Mouse (Mus musculus) small intestine, adult 10 weeks (tissue): Measurements from ENCODE around the gene Retreg1. TPM values are rescaled to one million over a fixed set of nuclear protein-coding genes. Genes with fewer than 3 reads are reported as not detected.

Experiments
- polyA plus RNA-seq: library from polyadenylated mRNA; stranded (reverse); fragments of 350-450 nt; fragmentation: Illumina TruSeq; extraction: RNeasy Lipid Tissue Mini Kit (QIAGEN cat#74804); gene quantifications from one replicate; pipeline ENCODE4 v1.2.3, GENCODE M21; 2014; ENCODE audit warnings: low replicate concordance

Retreg1 gene
- polyA plus RNA-seq, result 157 TPM

DNA sequence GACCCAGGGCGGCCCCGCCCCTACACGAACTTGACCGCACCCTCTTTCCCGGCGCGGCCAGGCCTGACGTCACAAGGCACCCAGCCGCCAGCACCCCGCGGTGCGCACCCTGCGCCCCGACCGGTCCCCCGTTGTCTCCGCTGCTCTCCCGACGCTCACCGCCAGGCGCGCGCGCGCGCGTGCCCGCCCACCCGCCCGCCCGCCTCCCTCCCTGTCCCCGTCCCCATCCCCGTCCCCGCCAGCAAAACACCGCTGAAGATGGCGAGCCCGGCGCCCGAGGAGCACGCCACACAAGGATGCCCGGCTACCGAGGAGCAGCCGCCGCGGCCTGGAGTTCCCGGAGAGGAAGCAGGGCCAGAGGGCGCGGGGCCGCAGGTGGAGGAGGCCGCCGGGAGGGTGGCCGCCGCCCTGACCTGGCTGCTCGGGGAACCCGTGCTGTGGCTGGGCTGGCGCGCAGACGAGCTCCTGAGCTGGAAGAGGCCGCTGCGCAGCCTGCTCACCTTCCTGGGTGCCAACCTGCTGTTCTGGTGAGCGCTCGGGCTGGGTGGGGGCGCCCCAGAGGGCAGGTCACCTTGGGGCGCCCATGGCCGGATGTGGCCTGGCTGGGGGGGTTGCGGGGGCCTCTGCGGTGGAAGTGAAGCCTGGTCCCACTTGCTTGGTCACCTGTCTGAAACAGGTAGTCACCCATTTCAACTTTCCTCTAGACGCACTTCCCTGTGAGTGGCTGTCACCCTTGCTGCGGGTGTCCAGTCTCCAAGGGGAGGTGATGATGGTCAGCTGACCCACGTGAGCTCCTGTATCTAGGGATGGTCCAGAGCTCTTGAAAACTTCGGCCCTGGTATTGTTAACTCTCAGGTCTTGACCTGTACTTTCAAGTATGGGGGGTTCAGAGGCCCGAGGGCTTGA is at the start of gene Retreg1:
Gene Retreg1 (plus strand): TSS at position 95 of the 906 bp plus-strand sequence.

DNA sequence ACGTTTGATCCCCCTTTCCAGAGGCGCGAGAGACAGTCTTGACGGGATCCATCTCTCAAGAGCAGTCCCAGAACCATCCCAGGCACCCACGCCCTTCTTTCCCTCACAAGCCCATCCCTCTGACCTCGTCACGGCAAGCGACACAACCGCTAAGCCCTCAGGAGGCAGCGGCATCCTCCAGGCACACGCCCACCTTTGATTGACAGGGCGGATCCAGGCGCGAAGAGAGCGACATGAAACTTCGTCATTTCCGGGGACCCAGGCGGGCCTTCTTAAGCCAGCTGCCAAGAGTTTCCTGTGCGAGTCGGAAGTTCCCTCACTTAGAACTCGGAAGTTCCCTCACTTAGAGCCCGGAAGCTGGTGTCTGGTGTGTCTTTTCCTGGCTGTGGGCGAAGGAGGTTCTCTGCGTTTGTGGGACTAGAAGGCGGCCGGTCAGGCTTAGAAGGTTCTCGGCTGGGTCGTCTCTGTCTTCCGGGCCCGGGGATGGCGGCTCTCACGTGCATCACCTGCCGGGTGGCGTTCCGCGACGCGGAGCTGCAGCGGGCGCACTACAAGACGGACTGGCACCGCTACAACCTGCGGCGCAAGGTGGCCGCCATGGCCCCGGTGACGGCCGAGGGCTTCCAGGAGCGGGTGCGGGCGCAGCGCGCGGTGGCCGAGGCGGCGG is 141.2 kb downstream of the Retreg1 start, which contains the start of gene Zfp622:
Gene Zfp622 (plus strand): TSS at position 300 of the 667 bp plus-strand sequence.

Other genes with a start within 250 kb of the Retreg1 start
- 10.1 TPM for gene Myo10, start 220.7 kb upstream of the Retreg1 start, polyA plus RNA-seq
- gene Zfp622, start 141.2 kb downstream of the Retreg1 start, polyA plus RNA-seq, result 16.4 TPM